Mouse (Mus musculus) left cerebral cortex, postnatal 36 days (tissue): ENCODE measurements at regions not wholly inside any gene's neighbourhood (a gene's known extent, or its start where the extent isn't known, plus 50 kb on each side); places are given as distances from the start of the nearest gene placed in this dataset.

ENCODE experiments used
- DNase-seq, 2 experiments: peaks; one replicate each; pipeline ENCODE4 v3.0.0; 2021 to 2022; ENCODE audit warnings: low spot score in 2 of 2, mixed read lengths in 1 of 2
- intact Hi-C: fragments of 180-260 bp; cut with DNase I; formaldehyde crosslinking; loops from one replicate; pipeline ENCODE4 v1.15.1; 2025

DNA sequence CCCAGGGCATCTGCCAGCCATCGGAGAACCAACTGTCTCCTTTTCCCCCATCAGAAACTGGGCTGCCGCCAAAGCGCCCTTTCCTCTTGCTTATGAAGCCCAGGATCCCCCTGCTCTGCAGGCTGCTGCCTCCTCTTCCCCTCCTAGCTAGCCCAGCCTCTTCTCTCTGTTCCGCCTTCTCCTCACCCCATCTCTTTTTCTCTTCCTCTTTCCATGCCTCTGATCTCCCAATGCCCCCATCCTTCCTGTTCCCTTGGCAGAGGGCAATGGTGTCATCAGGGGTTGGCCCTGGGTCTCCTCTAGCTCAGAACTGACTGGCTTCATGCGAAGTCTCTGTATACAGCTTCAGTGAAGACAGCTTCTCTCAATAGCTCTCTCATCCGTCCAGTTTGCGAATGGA lies 87.4 kb upstream of the Rbpj start:
- DNase-seq: no peak
- intact Hi-C loops: no loop called here

DNA sequence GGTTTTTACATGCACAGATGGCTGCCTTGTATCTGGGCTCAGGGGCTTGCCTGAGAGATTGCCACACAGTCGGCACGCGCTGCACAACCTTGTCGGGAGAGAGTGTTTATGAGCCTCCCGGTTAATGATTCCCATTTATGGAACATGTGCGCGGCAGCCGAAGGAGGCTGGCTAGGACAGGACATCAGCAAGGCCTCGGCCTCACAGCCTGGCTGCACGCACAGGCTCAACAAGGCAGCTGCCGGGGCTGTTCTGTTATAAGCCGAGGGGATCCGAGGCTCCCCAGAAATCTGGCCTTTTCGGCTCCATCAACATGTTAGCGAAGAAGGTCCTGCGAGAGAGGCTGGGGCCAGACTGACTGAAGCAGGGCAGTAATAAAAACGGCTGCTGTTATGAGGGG lies 86.3 kb upstream of the Rbpj start:
- intact Hi-C loops: no loop called here
- no peak for DNase-seq

GRCm38 (mm10) chr5:53380203-53380602 lies 85.7 kb upstream of the Rbpj start:
- intact Hi-C loops: no loop called here
- no peak for DNase-seq

DNA sequence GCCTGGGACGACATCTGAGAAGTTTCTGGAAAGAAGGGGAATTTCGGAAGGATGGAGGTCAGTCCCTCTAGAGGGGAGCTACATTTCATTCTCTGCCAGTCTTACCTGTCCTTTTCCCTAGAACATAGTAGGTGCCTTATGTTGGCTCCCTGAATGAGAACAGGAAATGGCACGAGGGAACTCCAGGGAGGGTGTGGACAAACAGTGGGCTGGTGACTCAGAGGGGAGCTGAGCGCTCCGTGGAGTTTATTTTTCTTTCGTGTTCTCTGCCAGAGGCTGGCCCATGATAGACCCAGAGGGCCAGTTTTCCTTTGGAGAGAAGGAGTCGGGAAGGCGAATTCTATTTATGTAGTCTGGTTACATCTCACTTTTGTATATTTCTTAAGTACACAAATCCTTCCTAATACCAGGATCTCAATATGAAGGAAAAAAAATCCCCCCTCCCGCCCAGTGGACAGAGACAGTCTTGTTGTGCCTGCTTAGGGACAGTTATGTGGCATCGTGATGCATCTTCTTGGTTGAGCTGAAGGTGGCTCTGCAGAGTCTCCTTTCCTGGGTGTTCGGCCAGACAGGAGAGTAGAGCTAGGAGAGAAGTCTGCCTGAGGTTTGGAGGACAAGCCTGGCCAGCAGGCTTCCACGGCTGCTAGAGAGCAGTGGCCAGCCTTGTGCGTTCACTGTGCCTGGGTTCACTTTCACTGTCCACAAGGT lies 84.3 kb upstream of the Rbpj start:
- intact Hi-C loops: no loop called here
- DNase-seq: peak in 1 of 2 experiments; percentile 14

DNA sequence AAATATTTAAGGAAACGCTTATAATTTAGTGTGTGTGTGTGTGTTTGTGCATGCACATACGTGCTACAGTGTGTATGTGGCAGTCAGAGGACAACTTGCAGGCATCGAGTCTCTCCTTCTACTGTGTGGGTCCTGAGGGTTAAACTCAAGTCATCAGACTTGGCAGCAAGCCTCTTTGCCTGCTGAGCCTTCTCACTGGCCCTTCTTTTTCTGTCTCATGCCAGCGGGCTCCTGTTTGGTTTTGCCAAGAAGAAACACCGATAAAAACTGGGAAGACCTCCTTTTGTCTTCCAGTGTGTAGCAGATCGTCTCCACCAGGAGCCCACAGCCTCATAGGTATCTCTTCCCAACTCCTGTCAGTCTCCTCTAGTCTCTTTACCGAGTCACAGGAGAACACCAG lies 81.9 kb upstream of the Rbpj start:
- no peak for DNase-seq
- intact Hi-C loops: no loop called here

DNA sequence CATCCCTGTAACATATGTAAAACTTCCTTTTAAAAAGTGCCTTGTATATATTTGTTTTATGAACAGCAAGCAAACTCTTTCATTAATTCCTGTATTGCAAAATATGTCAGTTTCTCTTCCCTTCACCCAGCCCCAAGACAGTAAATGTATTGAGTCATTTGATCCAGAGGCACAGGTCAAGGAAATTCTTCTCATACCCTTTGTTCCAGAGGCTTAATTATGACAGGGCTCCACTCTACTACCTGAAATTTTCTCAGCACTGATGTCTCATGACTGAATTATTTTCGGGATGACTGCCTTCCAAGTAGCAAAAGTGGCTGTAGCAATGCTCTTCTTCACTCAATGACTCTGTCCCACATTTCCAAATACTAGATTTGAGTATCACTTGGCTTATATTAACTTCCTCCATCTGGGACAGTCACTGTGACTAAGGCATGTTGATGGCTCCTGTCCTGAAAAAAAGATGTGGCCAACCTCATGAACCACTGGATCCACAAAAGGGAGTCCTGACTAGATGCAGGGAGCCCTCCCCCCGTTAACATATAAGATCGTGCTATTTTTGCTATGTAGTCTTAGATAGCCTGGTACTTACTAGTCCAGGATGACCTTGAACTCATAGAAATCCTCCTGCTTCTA lies 80.3 kb upstream of the Rbpj start:
- DNase-seq: no peak
- intact Hi-C loops: no loop called here

DNA sequence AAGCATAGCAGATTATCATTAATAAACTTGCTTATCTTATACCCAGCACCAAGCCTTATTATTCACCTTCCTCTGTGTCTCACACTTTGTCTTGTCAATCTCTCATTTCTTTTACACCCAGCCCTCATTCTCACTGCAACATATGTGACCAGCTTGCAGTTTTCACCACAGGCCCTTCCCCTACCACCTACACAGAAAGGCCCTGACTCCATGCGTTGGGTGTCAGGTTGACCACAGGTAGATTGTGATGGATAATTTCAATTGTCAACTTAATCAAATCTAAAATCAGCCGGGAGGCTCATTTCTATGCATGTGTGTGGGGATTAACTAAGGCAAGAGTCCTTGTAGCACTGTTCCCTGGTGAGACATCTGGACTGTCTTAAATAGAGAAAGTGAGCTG lies 72.4 kb upstream of the Rbpj start:
- intact Hi-C loops: no loop called here
- no peak for DNase-seq

DNA sequence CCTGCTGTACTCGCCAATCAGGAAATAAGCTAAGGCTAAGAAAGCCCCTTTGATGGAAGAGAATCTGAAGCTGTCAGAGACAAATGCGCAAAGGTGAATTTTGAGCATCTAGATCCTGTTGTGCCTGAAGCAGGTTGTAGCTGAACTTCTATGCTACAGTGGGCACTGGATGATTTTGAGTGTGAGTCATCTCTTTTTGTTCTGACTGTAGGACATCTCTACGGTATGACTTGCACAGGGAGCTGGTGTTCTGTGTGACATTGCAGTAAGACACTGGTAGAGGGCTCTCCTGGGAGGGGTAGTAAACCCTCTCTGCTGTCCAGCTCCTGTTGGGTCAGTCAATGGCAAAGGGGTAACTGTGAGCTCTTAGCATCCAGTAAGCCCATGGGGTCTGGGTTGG lies 71.4 kb upstream of the Rbpj start:
- intact Hi-C loops: no loop called here
- DNase-seq: no peak

- intact Hi-C loops: no loop called here
- DNase-seq: no peak
Observed at GRCm38 (mm10) chr5:53398428-53399058, 67.4 kb upstream of the Rbpj start.

DNA sequence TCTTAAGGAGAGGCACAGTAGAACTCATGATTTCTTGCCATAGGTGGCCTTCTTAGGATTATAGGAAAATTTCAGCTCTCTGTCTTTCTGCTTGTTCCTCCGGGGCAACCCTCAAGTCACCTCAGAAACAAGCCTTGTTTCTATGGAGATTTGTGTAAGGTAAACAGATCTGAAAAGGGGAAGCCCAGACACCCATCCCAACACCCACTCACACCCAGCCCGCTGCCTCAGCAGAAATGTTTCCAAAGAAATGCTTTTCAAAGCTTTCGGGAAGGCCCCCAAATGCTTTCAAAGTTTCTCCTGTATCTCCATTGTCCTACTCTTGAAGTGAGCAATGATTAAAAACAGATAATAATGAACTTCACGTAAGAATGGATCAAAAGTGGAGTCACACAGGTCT lies 64.9 kb upstream of the Rbpj start:
- DNase-seq: no peak
- intact Hi-C loops: no loop called here

GRCm38 (mm10) chr5:53402022-53402421 lies 63.9 kb upstream of the Rbpj start:
- intact Hi-C loops: no loop called here
- no peak for DNase-seq

- intact Hi-C loops: no loop called here
- no peak for DNase-seq
Observed at GRCm38 (mm10) chr5:53402619-53403151, 63.3 kb upstream of the Rbpj start.

DNA sequence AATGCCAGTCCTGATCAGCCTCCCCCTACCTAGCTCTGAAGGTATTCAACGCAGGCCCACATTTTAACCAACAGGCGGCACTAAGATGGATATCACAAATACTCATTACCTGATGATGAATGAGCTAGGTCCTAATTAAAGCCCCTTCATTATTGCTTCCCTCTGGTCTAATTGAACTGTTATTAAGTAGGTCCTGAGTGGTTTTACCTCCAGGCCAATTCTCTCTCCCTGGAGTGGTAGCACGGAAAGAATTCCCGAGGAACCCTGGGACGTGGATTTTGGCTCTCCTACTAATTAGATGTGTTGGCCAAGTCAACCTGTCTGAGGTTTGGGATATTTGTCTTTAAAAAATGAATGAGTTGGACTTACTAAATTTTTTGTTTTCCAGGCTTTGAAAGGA lies 60.0 kb upstream of the Rbpj start:
- intact Hi-C loops: no loop called here

DNA sequence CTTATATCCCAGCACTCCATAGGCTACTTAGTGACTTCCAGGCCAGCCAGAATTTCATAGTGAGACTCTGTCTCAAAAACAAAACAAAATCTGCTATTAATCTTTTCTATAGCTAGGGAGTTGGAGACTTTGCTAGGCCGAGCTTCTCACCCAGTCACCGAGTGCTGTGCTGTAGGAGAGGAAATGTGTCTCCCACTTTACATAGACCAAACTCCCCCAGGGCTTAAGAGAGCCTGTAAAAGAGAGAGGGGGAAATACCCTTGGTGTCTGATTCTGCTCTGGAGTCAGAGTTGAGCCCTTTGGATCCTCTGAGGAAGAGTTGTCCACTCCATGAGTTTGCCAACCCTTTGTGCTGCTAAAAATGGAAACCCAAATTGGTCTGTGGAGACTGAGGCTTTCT lies 58.3 kb upstream of the Rbpj start:
- intact Hi-C loops: no loop called here
- DNase-seq: no peak

More for the DNA sequence above, 60.0 kb upstream of the Rbpj start:
- no peak for DNase-seq

GRCm38 (mm10) chr5:53408235-53408634 lies 57.7 kb upstream of the Rbpj start:
- intact Hi-C loops: no loop called here
- DNase-seq: no peak

DNA sequence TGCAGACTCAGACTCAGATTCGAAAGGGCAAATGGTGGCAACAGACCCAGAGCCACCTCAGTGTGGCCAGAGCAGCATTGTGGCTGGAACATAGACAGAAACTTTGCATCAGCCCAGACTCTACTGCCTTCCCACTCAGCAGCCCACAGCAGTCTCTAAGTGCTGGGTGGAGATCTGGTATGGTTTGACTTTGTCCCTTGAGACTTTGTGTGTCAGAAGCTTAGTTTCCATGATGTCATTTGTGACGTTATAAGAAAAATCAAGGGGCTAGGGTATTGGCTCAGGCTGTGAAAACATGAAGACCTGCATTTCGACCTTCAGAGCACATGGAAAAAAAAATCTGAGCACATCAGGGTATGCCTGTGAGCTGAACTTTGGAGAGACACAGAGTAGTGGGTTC lies 56.2 kb upstream of the Rbpj start:
- intact Hi-C loops: no loop called here
- DNase-seq: no peak

- intact Hi-C loops: no loop called here
- no peak for DNase-seq
Observed at GRCm38 (mm10) chr5:53412391-53413075, 53.4 kb upstream of the Rbpj start.

DNA sequence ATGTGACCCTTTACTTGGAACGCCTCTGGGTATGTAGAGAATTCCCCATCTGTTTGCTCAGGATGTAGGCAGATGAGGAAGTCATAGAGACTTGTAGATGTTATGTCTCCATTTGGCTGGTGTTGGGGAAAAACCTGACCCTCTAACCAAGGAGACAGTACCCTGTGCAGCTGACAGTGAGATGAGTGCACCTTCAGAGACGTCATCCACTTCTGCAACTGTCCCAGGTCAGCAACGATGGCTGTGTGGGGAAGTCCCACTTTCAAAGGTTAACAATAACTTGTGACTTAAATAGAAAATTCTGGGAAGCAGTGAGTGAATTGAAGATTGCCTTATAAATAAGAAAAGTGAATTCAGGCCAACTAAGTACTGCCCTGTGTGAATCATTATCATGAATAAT lies 52.3 kb upstream of the Rbpj start:
- intact Hi-C loops: no loop called here
- DNase-seq: no peak

GRCm38 (mm10) chr5:53415472-53415871 lies 50.5 kb upstream of the Rbpj start:
- no peak for DNase-seq
- intact Hi-C loops: no loop called here
